Mouse (Mus musculus) C2C12 (cell line): ENCODE data around the gene Sec61g. TPM values are rescaled to one million over a fixed set of nuclear protein-coding genes. Genes with fewer than 3 reads are reported as not detected.
A peak's percentile ranks its signal among the peaks of the same experiment; 100 is the strongest.

Source experiments
- H3K27me3 ChIP-seq: one replicate; pipeline ENCODE4 v1.6.1; 2011; ENCODE audit not compliant: control insufficient read depth, insufficient read depth, insufficient read length
- H3K36me3 ChIP-seq: one replicate; pipeline ENCODE4 v1.6.1; 2011; ENCODE audit not compliant: control insufficient read depth, insufficient read depth
- H3K4me3 ChIP-seq: one replicate; pipeline ENCODE4 v1.5.1; 2011; ENCODE audit warnings: mild to moderate bottlenecking, control low read depth; ENCODE audit not compliant: poor library complexity, insufficient read depth, severe bottlenecking
- H3K79me2 ChIP-seq: one replicate; pipeline ENCODE4 v1.6.1; 2011; ENCODE audit not compliant: control insufficient read depth, insufficient read depth
- H3K79me3 ChIP-seq: one replicate; pipeline ENCODE4 v1.6.1; 2011; ENCODE audit warnings: low read depth, control low read depth
- H3ac ChIP-seq: one replicate; pipeline ENCODE3; 2011; ENCODE audit warnings: low read depth; ENCODE audit not compliant: control insufficient read depth, insufficient read length
- CEBPB ChIP-seq: IDR thresholded peaks from one replicate; pipeline ENCODE4 v1.6.1; 2011; ENCODE audit warnings: low read depth, mild to moderate bottlenecking, control low read depth, moderate library complexity
- CTCF ChIP-seq: IDR thresholded peaks from one replicate; pipeline ENCODE4 v1.5.1; 2011; ENCODE audit not compliant: control insufficient read depth, insufficient read depth, insufficient read length
- FOSL1 ChIP-seq: IDR thresholded peaks from one replicate; pipeline ENCODE4 v1.8.0; 2011; ENCODE audit warnings: mild to moderate bottlenecking, low read length; ENCODE audit not compliant: poor library complexity, insufficient read depth, severe bottlenecking
- MAX ChIP-seq: IDR thresholded peaks from one replicate; pipeline ENCODE4 v1.6.1; 2011; ENCODE audit warnings: mild to moderate bottlenecking, control low read depth
- MYOD1 ChIP-seq: IDR thresholded peaks from one replicate; pipeline ENCODE4 v1.6.1; 2011; ENCODE audit warnings: low read depth; ENCODE audit not compliant: control insufficient read depth, insufficient read length
- MYOG ChIP-seq: IDR thresholded peaks from one replicate; pipeline ENCODE4 v1.6.1; 2011; ENCODE audit not compliant: control insufficient read depth, insufficient read length; ENCODE audit errors: extremely low read depth
- USF1 ChIP-seq: IDR thresholded peaks from one replicate; pipeline ENCODE4 v1.6.1; 2011; ENCODE audit warnings: low read depth, mild to moderate bottlenecking, control low read depth, moderate library complexity
- polyA plus RNA-seq: library from polyadenylated mRNA; unstranded; fragments of >200 nt; fragmentation: generic; extraction: Trizol; gene quantifications from one replicate; pipeline ENCODE4 v1.2.1, GENCODE M21; 2012; ENCODE audit warnings: missing spikeins

Gene Sec61g
- polyA plus RNA-seq, 1 experiment = 26.7 TPM

- H3K79me2 ChIP-seq = peaks cover 53% of the 10 kb centered on the region
- peak overlapping the region; percentile 98 for H3ac ChIP-seq
Observed at GRCm38 (mm10) chr11:16507385-16508051, 766 bp downstream of the Sec61g start.

DNA sequence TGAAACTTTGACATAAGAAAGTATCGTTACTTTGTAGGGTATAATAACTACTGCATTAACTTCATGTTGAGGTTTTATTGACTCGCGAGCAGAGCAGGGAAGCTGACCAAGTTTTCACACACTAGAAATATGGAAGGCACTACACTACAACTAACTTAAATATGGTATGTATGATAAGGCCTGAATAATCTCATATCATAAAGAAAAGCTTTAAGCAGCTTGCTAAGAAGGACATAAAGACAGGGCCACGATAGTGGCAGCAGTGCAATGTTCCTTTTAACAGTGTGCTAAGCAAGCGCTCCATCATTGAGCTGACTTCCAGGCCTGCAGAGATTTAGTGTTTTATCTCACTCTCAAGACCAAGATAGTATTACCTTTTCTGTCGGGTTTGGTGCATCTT is 2.3 kb downstream of the Sec61g start:
- Histone ChIP-seq H3K4me3 (no peak overlapping the region), H3K36me3 (peaks cover 56% of the 10 kb centered on the region)
- TF ChIP-seq USF1 = no peak
- no peak for TF ChIP-seq MYOG
- TF ChIP-seq CEBPB = no peak
- no peak for TF ChIP-seq MAX
- no peak for TF ChIP-seq MYOD1
- no peak for TF ChIP-seq CTCF
- no peak for TF ChIP-seq FOSL1

More at GRCm38 (mm10) chr11:16507385-16508051, 766 bp downstream of the Sec61g start:
- Histone ChIP-seq H3K27me3 (no peaks in the 10 kb centered on the region), H3K4me3 (peak overlapping the region; percentile 95), H3K36me3 (peaks cover 42% of the 10 kb centered on the region), H3K79me3 (peaks cover 34% of the 10 kb centered on the region)
- TF ChIP-seq CTCF (no peak), FOSL1 (no peak), MAX (no peak), USF1 (no peak), CEBPB (no peak), MYOG (no peak), MYOD1 (no peak)

DNA sequence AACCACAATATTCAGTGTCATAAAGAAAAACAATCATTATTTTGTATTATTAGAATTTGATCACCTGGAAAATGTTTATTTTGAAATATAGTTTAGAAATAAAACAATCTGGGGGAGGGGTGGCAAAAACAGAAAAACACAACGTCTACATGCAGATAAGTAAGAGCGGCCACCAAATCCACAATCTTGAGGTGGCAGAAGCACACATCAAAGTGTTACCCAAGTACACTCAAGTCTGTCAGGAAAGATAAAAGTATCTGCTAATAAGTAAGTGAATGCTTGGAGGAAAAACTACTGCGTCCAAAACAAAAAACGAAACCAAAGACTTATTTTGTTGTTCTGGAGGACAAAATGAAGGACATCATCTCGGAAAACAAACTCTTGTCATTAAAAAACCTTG is 5.1 kb downstream of the Sec61g start:
- Histone ChIP-seq H3K79me2 (peaks cover 54% of the 10 kb centered on the region), H3K27me3 (no peaks in the 10 kb centered on the region), H3K4me3 (no peak overlapping the region), H3K79me3 (peaks cover 35% of the 10 kb centered on the region), H3K36me3 (peaks cover 73% of the 10 kb centered on the region), H3ac (no peak overlapping the region)
- TF ChIP-seq CTCF (no peak), USF1 (no peak), MYOD1 (no peak), MYOG (no peak), FOSL1 (no peak), CEBPB (no peak), MAX (no peak)

More for the DNA sequence above, 2.3 kb downstream of the Sec61g start:
- Histone ChIP-seq H3K79me2 (peaks cover 54% of the 10 kb centered on the region), H3ac (no peak overlapping the region), H3K27me3 (no peaks in the 10 kb centered on the region), H3K79me3 (peaks cover 35% of the 10 kb centered on the region)

DNA sequence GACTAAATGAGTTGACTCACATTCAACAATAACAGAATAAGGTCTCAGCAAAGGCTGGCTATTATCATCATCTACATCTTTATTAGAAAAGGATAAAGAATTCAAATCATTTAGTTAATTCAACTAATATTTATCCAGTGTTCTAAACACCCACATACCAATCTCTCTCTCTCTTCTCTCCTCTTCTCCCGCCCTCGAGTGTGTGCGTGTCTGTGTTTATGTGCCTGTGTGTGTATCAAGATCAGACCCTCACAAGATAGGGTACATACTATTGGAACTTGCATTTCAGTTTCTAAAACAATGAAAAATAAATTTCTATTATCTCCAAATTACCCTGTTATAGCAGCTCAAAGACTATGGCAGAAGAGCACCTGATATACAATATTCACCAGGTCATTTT is 5.5 kb downstream of the Sec61g start:
- H3ac ChIP-seq = no peak overlapping the region
- peaks cover 73% of the 10 kb centered on the region for H3K36me3 ChIP-seq
- peaks cover 51% of the 10 kb centered on the region for H3K79me2 ChIP-seq
- TF ChIP-seq FOSL1 (no peak), CTCF (no peak), MYOD1 (no peak), MAX (no peak), CEBPB (no peak), MYOG (no peak), USF1 (no peak)
- no peaks in the 10 kb centered on the region for H3K27me3 ChIP-seq
- peaks cover 34% of the 10 kb centered on the region for H3K79me3 ChIP-seq
- no peak overlapping the region for H3K4me3 ChIP-seq

GRCm38 (mm10) chr11:16498756-16499680 is 9.3 kb downstream of the Sec61g start:
- Histone ChIP-seq H3K79me2 (peaks cover 15% of the 10 kb centered on the region), H3K36me3 (peaks cover 46% of the 10 kb centered on the region), H3K27me3 (no peaks in the 10 kb centered on the region), H3ac (no peak overlapping the region), H3K4me3 (no peak overlapping the region), H3K79me3 (peaks cover 3% of the 10 kb centered on the region)
- TF ChIP-seq CEBPB = no peak
- TF ChIP-seq MYOG = no peak
- no peak for TF ChIP-seq FOSL1
- no peak for TF ChIP-seq MYOD1
- TF ChIP-seq CTCF = no peak
- no peak for TF ChIP-seq MAX
- TF ChIP-seq USF1 = no peak

Other genes with a start within 250 kb of the Sec61g start
- gene Egfr, start 243.7 kb upstream of the Sec61g start, polyA plus RNA-seq = 3.8 TPM